Mouse (Mus musculus) granulocyte monocyte progenitor cell, adult 5-6 weeks (primary cell): ENCODE data around the gene Msmp. TPM values are rescaled to one million over a fixed set of nuclear protein-coding genes. Genes with fewer than 3 reads are reported as not detected.
A peak's percentile ranks its signal among the peaks of the same experiment; 100 is the strongest.

Experiments used
- ATAC-seq: replicated peaks from 2 replicates; pipeline ENCODE4 v1.8.0; 2016; ENCODE audit warnings: mild to moderate bottlenecking, moderate TSS enrichment, inconsistent platforms; ENCODE audit not compliant: poor library complexity, severe bottlenecking
- total RNA-seq, 2 experiments: library from RNA; stranded (forward) in 1 of 2; stranded (reverse) in 1 of 2; fragments of 200-712, 200-1000 nt in 1 of 2; fragments of >200 nt in 1 of 2; fragmentation: Nextera tagmentation in 1 of 2; gene quantifications; 2 replicates each; pipeline ENCODE4 v1.2.3; 2014 to 2017

The Msmp gene
- not detected in 2 replicates for total RNA-seq (2014; fragmentation: Nextera tagmentation)
- total RNA-seq (2017) = not detected in 2 replicates

GRCm38 (mm10) chr4:43584444-43585416 lies at the start of gene Msmp:
Gene Msmp, minus strand, starts transcription at chr4:43584494.
- no peak for ATAC-seq

- ATAC-seq = no peak
Measured at GRCm38 (mm10) chr4:43633736-43634135, 49.4 kb upstream of the Msmp start.

GRCm38 (mm10) chr4:43633296-43633695 lies 49.0 kb upstream of the Msmp start:
- 0 out of 2 replicates have a peak, but pooled peaks have one; percentile 12 for ATAC-seq

GRCm38 (mm10) chr4:43631956-43632920 lies 47.9 kb upstream of the Msmp start:
- no peak for ATAC-seq

- ATAC-seq = peak; percentile 23; the same call in 1 of the 2 replicates
Measured at GRCm38 (mm10) chr4:43631046-43631955, 47.0 kb upstream of the Msmp start, which contains the start of gene Npr2. Gene Npr2, plus strand, starts transcription at chr4:43631935.

GRCm38 (mm10) chr4:43630671-43631045 lies 46.4 kb upstream of the Msmp start:
- no peak for ATAC-seq

- peak; percentile 78 for ATAC-seq
Measured at GRCm38 (mm10) chr4:43630030-43630581, 45.8 kb upstream of the Msmp start.

GRCm38 (mm10) chr4:43629106-43629817 lies 45.0 kb upstream of the Msmp start:
- ATAC-seq = no peak

GRCm38 (mm10) chr4:43620146-43620778 lies 36.0 kb upstream of the Msmp start:
- ATAC-seq = no peak

- ATAC-seq = peak; percentile 67
Measured at GRCm38 (mm10) chr4:43613060-43613730, 28.9 kb upstream of the Msmp start.

GRCm38 (mm10) chr4:43612534-43612933 lies 28.2 kb upstream of the Msmp start:
- ATAC-seq = peak; percentile 65

GRCm38 (mm10) chr4:43604751-43605685 lies 20.7 kb upstream of the Msmp start:
- ATAC-seq = peak; percentile 96

- ATAC-seq = no peak
Measured at GRCm38 (mm10) chr4:43604099-43604498, 19.8 kb upstream of the Msmp start.

- ATAC-seq = no peak
Measured at GRCm38 (mm10) chr4:43600195-43600934, 16.1 kb upstream of the Msmp start.

- no peak for ATAC-seq
Measured at GRCm38 (mm10) chr4:43598650-43599380, 14.5 kb upstream of the Msmp start.
